Mouse (Mus musculus) heart, postnatal 0 days (tissue): Measurements from ENCODE around the gene Ralgps1. TPM values are rescaled to one million over a fixed set of nuclear protein-coding genes. Genes with fewer than 3 reads are reported as not detected.

ENCODE experiments used
- ATAC-seq: fragments of 200-750 bp; cut with Nextera tagmentation; 2 replicates; pipeline ENCODE4 v1.8.0; 2017; ENCODE audit warnings: low read depth, moderate number of reproducible peaks, moderate library complexity; ENCODE audit not compliant: insufficient read depth
- DNase-seq: peaks from one replicate; pipeline ENCODE4 v3.0.0-alpha.2; 2016; ENCODE audit warnings: low spot score
- H3K27ac ChIP-seq: fragments of 300-500 bp; sonication (generic); 2 replicates; pipeline ENCODE4 v1.5.1; 2014; ENCODE audit warnings: low read depth, mild to moderate bottlenecking
- H3K27me3 ChIP-seq: fragments of 300-500 bp; sonication (generic); 2 replicates; pipeline ENCODE4 v1.6.1; 2014; ENCODE audit warnings: low read length, mixed read lengths; ENCODE audit not compliant: control insufficient read depth, insufficient read depth
- H3K36me3 ChIP-seq: fragments of 300-500 bp; sonication (generic); replicated peaks from 2 replicates; pipeline ENCODE4 v1.6.1; 2014; ENCODE audit warnings: low read length, mixed read lengths; ENCODE audit not compliant: control insufficient read depth, insufficient read depth
- H3K4me1 ChIP-seq: fragments of 300-500 bp; sonication (generic); 2 replicates; pipeline ENCODE4 v1.6.1; 2014; ENCODE audit warnings: antibody characterized with exemption; ENCODE audit not compliant: control insufficient read depth, insufficient read depth
- H3K4me2 ChIP-seq: fragments of 300-500 bp; sonication (generic); 2 replicates; pipeline ENCODE4 v1.6.1; 2014; ENCODE audit warnings: low read depth, mild to moderate bottlenecking, low read length, moderate library complexity
- H3K4me3 ChIP-seq: fragments of 300-500 bp; sonication (generic); 2 replicates; pipeline ENCODE4 v1.5.1; 2014; ENCODE audit warnings: low read depth, low read length
- H3K9ac ChIP-seq: fragments of 300-500 bp; sonication (generic); replicated peaks from 2 replicates; pipeline ENCODE4 v1.6.1; 2014; ENCODE audit warnings: low read depth, low read length, mixed read lengths
- H3K9me3 ChIP-seq: fragments of 300-500 bp; sonication (generic); replicated peaks from 2 replicates; pipeline ENCODE4 v1.6.1; 2016; ENCODE audit warnings: low read length; ENCODE audit not compliant: control insufficient read depth
- CTCF ChIP-seq: IDR thresholded peaks from 2 replicates; pipeline ENCODE4 v1.5.1; 2016; ENCODE audit warnings: antibody characterized with exemption, control low read depth, low read depth
- EP300 ChIP-seq: IDR thresholded peaks from 2 replicates; pipeline ENCODE4 v1.6.1; 2016; ENCODE audit warnings: antibody characterized with exemption, low read depth
- WGBS: fragments of 180-500 bp; shearing (Covaris S2); extraction: QIAGEN DNeasy Blood & Tissue Kit; methylation state at CpG from one replicate; pipeline ENCODE4 v1.1.7; 2014; 5-methylcytosine and 5-hydroxymethylcytosine counted together
- polyA plus RNA-seq: library from polyadenylated mRNA; unstranded; fragments of >200 nt; fragmentation: Nextera tagmentation; extraction: Ambion mirVana; gene quantifications from 2 replicates; pipeline ENCODE4 v1.2.1, GENCODE M21; 2015
- total RNA-seq: library from RNA; depleted of rRNA; stranded (reverse); fragments of >200 nt; gene quantifications from 2 replicates; pipeline ENCODE4 v1.2.3, GENCODE M21; 2014; ENCODE audit warnings: low replicate concordance

Gene Ralgps1
- total and polyA plus RNA-seq, 2 experiments from 2014 or later: 3.2 to 6.9 TPM

DNA sequence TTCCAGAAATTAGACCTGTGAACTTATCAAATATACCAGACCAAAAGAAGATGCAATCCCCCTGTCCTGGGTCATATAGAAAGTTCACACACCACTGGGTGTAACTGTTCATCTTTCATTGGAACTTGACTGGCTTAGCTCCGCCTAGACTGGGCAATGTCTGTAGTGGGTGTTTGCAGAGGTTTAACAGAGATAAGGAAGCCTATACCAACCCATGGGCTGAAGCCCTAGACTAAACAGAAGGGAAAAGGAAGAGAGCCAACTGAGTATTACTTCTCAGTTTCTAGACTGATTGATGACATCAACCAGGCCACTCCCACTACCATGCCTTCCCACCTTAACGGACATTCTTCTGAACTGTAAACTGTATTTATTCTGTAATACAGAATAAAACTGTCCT lies 79.2 kb downstream of the Ralgps1 start:
- DNase-seq (no peak), ATAC-seq (no peak)
- 65% methylated on average over 2 of the region's 2 CpGs for WGBS
- no peak overlapping the region for H3K9ac ChIP-seq
- H3K4me1 ChIP-seq: peaks cover 8% of the 10 kb centered on the region; the same call in 1 of the 2 replicates
- H3K4me2 ChIP-seq: no peak overlapping the region
- no peaks in the 10 kb centered on the region for H3K27me3 ChIP-seq
- H3K9me3 ChIP-seq: peaks cover 7% of the 10 kb centered on the region; the same call in 1 of the 2 replicates
- TF ChIP-seq CTCF: no peak
- no peak for TF ChIP-seq EP300
- H3K36me3 ChIP-seq: no peaks in the 10 kb centered on the region
- H3K4me3 ChIP-seq: no peak overlapping the region
- no peak overlapping the region for H3K27ac ChIP-seq

DNA sequence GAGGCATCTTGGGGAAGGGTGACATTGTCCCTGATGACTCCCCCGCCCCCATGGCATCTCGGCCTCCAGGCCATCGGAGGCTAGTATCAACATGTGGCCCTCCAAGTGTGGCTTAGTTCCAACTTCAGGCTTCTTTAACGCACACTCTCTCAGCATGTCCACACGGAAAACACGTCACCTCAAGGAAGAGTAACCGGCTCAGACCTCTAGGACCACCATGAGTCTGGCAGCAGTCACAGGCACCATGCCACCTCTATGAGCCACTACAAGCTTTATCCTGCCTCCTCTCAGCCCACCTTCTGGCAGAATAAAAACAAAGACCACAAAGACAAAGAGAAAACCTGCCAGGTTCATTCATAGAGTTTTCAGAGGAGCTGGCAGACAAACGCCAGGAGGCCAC lies 80.8 kb downstream of the Ralgps1 start:
- no peak overlapping the region for H3K9ac ChIP-seq

DNA sequence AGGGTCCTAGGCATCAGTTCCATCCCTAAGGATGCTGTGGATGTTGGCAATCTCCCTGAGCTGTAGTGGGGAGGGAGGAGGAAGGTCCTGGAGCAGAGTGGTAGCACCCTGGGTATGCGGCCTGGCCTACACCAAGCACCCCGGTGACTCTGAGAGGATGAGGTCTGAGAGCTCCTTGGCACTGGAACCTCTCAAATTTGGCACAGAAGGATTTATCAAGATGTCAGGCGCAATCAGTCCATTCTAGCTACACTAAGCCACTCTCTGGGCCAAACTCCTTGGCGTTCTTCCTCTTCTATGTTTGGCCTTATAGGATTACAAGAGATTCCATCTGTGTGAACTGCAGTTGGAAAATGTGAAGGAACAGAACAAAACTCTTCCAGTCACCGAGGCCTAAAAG lies 82.4 kb downstream of the Ralgps1 start:
- 88% methylated on average over 5 of the region's 5 CpGs for WGBS
- ATAC-seq: no peak

More for the DNA sequence above, 80.8 kb downstream of the Ralgps1 start:
- Histone ChIP-seq H3K9me3 (peaks cover 8% of the 10 kb centered on the region; the same call in 1 of the 2 replicates), H3K27ac (no peak overlapping the region), H3K4me3 (no peak overlapping the region), H3K36me3 (no peaks in the 10 kb centered on the region), H3K4me2 (no peak overlapping the region), H3K27me3 (no peaks in the 10 kb centered on the region), H3K4me1 (peaks cover 8% of the 10 kb centered on the region; the same call in 1 of the 2 replicates)
- no peak for ATAC-seq
- 68% methylated on average over 8 of the region's 8 CpGs for WGBS
- TF ChIP-seq CTCF (no peak), EP300 (no peak)
- no peak for DNase-seq

DNA sequence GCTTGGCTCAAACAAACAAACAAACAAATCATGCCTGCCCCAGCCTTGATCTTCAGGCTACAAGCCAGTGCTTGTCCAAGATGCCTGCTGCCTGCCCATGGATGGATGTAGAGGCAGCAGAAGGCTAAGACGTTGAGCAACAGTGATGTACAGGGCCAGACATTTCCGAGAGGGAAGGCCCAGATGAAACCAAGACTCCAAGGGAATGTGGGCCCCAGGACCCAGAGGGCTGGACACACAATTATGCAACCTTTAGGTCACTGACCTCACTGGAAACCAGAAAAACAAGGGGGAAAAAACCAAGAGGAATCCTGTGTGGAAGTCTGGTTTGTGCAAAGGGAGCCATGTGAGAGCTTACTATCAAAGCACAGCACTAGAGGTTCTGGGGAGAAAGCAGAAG lies 87.6 kb downstream of the Ralgps1 start:
- H3K27ac ChIP-seq: peak overlapping the region; percentile 72
- no peak overlapping the region for H3K9ac ChIP-seq
- H3K36me3 ChIP-seq: no peaks in the 10 kb centered on the region
- ATAC-seq (no peak), DNase-seq (no peak)
- 71% methylated on average over 2 of the region's 2 CpGs for WGBS
- H3K27me3 ChIP-seq: no peaks in the 10 kb centered on the region
- peaks cover 8% of the 10 kb centered on the region; the same call in 1 of the 2 replicates for H3K4me1 ChIP-seq
- no peak overlapping the region for H3K4me2 ChIP-seq
- TF ChIP-seq EP300 (no peak), CTCF (no peak)
- no peak overlapping the region for H3K4me3 ChIP-seq
- peaks cover 8% of the 10 kb centered on the region; the same call in 1 of the 2 replicates for H3K9me3 ChIP-seq

More for the DNA sequence above, 82.4 kb downstream of the Ralgps1 start:
- Histone ChIP-seq H3K36me3 (no peaks in the 10 kb centered on the region), H3K4me1 (peaks cover 8% of the 10 kb centered on the region; the same call in 1 of the 2 replicates), H3K27ac (no peak overlapping the region), H3K27me3 (no peaks in the 10 kb centered on the region), H3K4me3 (no peak overlapping the region), H3K9me3 (peaks cover 8% of the 10 kb centered on the region; the same call in 1 of the 2 replicates), H3K9ac (no peak overlapping the region), H3K4me2 (no peak overlapping the region)
- DNase-seq: no peak
- TF ChIP-seq EP300: no peak
- no peak for TF ChIP-seq CTCF

DNA sequence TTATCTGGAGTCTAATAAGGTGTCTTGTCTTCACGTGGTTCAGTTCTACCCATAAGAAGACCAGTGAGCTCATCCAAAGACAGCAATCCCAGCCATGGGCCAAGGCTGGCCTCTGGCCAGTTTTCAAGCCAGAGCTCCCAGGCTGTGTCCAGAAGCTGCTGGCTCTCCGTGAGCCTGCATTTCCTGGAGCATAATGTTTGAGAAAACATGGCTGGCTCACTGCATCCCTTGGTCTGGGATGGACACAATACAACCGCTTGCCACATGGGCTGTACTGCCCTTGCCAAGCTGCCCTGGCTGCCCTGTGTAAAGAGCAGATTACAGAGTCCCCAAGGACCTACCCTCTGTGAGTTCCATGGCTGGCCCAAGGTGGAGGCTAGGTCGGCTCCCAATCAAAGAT lies 88.4 kb downstream of the Ralgps1 start:
- peak; percentile 62 for DNase-seq
- Histone ChIP-seq H3K27me3 (no peaks in the 10 kb centered on the region), H3K9me3 (peaks cover 8% of the 10 kb centered on the region; the same call in 1 of the 2 replicates), H3K4me2 (no peak overlapping the region), H3K9ac (no peak overlapping the region), H3K4me3 (no peak overlapping the region), H3K4me1 (peaks cover 8% of the 10 kb centered on the region; the same call in 1 of the 2 replicates), H3K36me3 (no peaks in the 10 kb centered on the region), H3K27ac (peak overlapping the region; percentile 72)
- ATAC-seq: peak; percentile 72
- 18% methylated on average over 4 of the region's 4 CpGs for WGBS
- TF ChIP-seq CTCF (no peak), EP300 (no peak)

DNA sequence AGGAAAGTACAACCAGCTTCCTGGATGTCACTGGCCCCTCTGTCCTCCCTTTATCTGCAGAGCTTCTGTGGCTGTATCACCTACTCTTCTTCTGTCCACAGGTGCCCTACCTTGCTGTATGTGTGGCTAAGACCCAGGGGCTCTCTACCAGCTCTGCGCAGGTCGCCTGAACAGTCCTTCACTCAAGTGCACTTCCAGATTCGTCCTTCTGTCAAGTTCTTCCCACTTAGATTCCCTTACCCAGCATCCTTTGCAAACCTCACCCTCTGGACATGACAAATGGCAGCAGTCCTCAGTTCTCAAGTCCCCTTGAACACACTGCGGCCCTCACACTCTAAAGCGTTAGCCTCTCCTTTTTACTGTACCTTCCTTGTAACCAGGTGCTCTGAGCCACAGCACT lies 89.5 kb downstream of the Ralgps1 start:
- Histone ChIP-seq H3K4me2 (no peak overlapping the region), H3K9ac (no peak overlapping the region), H3K4me1 (peaks cover 8% of the 10 kb centered on the region; the same call in 1 of the 2 replicates), H3K27me3 (no peaks in the 10 kb centered on the region), H3K36me3 (no peaks in the 10 kb centered on the region), H3K4me3 (no peak overlapping the region), H3K9me3 (no peaks in the 10 kb centered on the region; the same call in 1 of the 2 replicates), H3K27ac (no peak overlapping the region)
- ATAC-seq: no peak
- 84% methylated on average over 5 of the region's 5 CpGs for WGBS
- DNase-seq: no peak
- TF ChIP-seq CTCF (no peak), EP300 (no peak)
